Mouse (Mus musculus) brain, embryonic 14.5 days (tissue): ENCODE results near the gene Strip1.

ENCODE experiments used
- CTCF ChIP-seq: fragments of 200-500 bp; IDR thresholded peaks from 2 replicates; pipeline ENCODE4 v1.5.1; 2012; ENCODE audit warnings: inconsistent platforms, mild to moderate bottlenecking, moderate library complexity, borderline replicate concordance; ENCODE audit not compliant: insufficient read depth, insufficient read length; ENCODE audit errors: extremely low read depth
- POLR2A ChIP-seq: fragments of 200-500 bp; IDR thresholded peaks from 2 replicates; pipeline ENCODE4 v1.6.1; 2012; ENCODE audit warnings: mild to moderate bottlenecking, inconsistent platforms, borderline replicate concordance; ENCODE audit not compliant: poor library complexity, insufficient read depth, insufficient read length, severe bottlenecking; ENCODE audit errors: extremely low read depth

- TF ChIP-seq CTCF: no peak
- no peak for TF ChIP-seq POLR2A
These were observed 35.9 kb upstream of the Strip1 start for GRCm38 (mm10) chr3:107667426-107667825.
